Mouse (Mus musculus) heart, postnatal 25 days (tissue): ENCODE measurements around the gene Hmcn1. TPM values are rescaled to one million over a fixed set of nuclear protein-coding genes. Genes with fewer than 3 reads are reported as not detected.

Source experiments
- DNase-seq: peaks from one replicate; pipeline ENCODE4 v3.0.0; 2022; ENCODE audit warnings: low spot score
- intact Hi-C: fragments of 180-260 bp; cut with DNase I; formaldehyde crosslinking; loops from one replicate; pipeline ENCODE4 v1.15.1; 2025
- total RNA-seq, 2 experiments: library from RNA; stranded (reverse); gene quantifications; 2 replicates each; pipeline ENCODE4 v1.2.3; 2021

Hmcn1 gene
- total RNA-seq, 2 experiments from 2014 or later = 15.8 to 16.9 TPM

GRCm38 (mm10) chr1:150742376-150743087 is 250.7 kb downstream of the Hmcn1 start:
- intact Hi-C loops = no loop called here
- no peak for DNase-seq

- intact Hi-C loops = no loop called here
- no peak for DNase-seq
Measured at GRCm38 (mm10) chr1:150711438-150711837, 281.8 kb downstream of the Hmcn1 start.

- DNase-seq = no peak
- intact Hi-C loops = no loop called here
Measured at GRCm38 (mm10) chr1:150706502-150706901, 286.7 kb downstream of the Hmcn1 start.

GRCm38 (mm10) chr1:150697749-150698148 is 295.5 kb downstream of the Hmcn1 start:
- intact Hi-C loops = no loop called here
- DNase-seq = no peak

GRCm38 (mm10) chr1:150682044-150682443 is 311.2 kb downstream of the Hmcn1 start:
- intact Hi-C loops = no loop called here

GRCm38 (mm10) chr1:150681433-150681832 is 311.8 kb downstream of the Hmcn1 start:
- intact Hi-C loops = no loop called here
- no peak for DNase-seq

More at GRCm38 (mm10) chr1:150682044-150682443, 311.2 kb downstream of the Hmcn1 start:
- DNase-seq = no peak

- no peak for DNase-seq
- intact Hi-C loops = no loop called here
Measured at GRCm38 (mm10) chr1:150681006-150681405, 312.2 kb downstream of the Hmcn1 start.

GRCm38 (mm10) chr1:150680345-150680744 is 312.9 kb downstream of the Hmcn1 start:
- intact Hi-C loops = no loop called here
- DNase-seq = no peak

- DNase-seq = no peak
- intact Hi-C loops = no loop called here
Measured at GRCm38 (mm10) chr1:150645314-150645713, 347.9 kb downstream of the Hmcn1 start.

GRCm38 (mm10) chr1:150639522-150639921 is 353.7 kb downstream of the Hmcn1 start:
- intact Hi-C loops = no loop called here
- no peak for DNase-seq

GRCm38 (mm10) chr1:150632506-150632905 is 360.7 kb downstream of the Hmcn1 start:
- DNase-seq = no peak
- intact Hi-C loops = no loop called here

GRCm38 (mm10) chr1:150631856-150632171 is 361.4 kb downstream of the Hmcn1 start:
- intact Hi-C loops = no loop called here
- DNase-seq = no peak

- intact Hi-C loops = no loop called here
- DNase-seq = no peak
Measured at GRCm38 (mm10) chr1:150631035-150631855, 362.0 kb downstream of the Hmcn1 start.

GRCm38 (mm10) chr1:150623226-150623625 is 370.0 kb downstream of the Hmcn1 start:
- intact Hi-C loops = no loop called here
- no peak for DNase-seq

GRCm38 (mm10) chr1:150610539-150610938 is 382.7 kb downstream of the Hmcn1 start:
- DNase-seq = no peak
- intact Hi-C loops = no loop called here

GRCm38 (mm10) chr1:150606173-150606572 is 387.1 kb downstream of the Hmcn1 start:
- intact Hi-C loops = no loop called here
- DNase-seq = no peak

- no peak for DNase-seq
- intact Hi-C loops = no loop called here
Measured at GRCm38 (mm10) chr1:150593614-150594013, 399.6 kb downstream of the Hmcn1 start.

- DNase-seq = no peak
Measured at GRCm38 (mm10) chr1:150591253-150591652, 402.0 kb downstream of the Hmcn1 start.

GRCm38 (mm10) chr1:150587410-150587809 is 405.8 kb downstream of the Hmcn1 start:
- no peak for DNase-seq
- intact Hi-C loops = no loop called here

More at GRCm38 (mm10) chr1:150591253-150591652, 402.0 kb downstream of the Hmcn1 start:
- intact Hi-C loops = loop anchor here (1.0 kb wide), 1 partner anchor 51 kb away; no protein-coding TSS in a partner anchor

- intact Hi-C loops = no loop called here
- DNase-seq = no peak
Measured at GRCm38 (mm10) chr1:150584477-150584876, 408.8 kb downstream of the Hmcn1 start.

GRCm38 (mm10) chr1:150583734-150584133 is 409.5 kb downstream of the Hmcn1 start:
- intact Hi-C loops = no loop called here
- no peak for DNase-seq
